Mouse (Mus musculus) embryonic fibroblast, embryonic 13.5 days (primary cell): ENCODE results near the gene Usp38.

Experiments
- CTCF ChIP-seq: IDR thresholded peaks from 2 replicates; pipeline ENCODE4 v1.5.1; 2011; ENCODE audit warnings: mild to moderate bottlenecking, control low read depth, low read length, moderate library complexity, borderline replicate concordance; ENCODE audit not compliant: insufficient read depth
- POLR2A ChIP-seq: IDR thresholded peaks from 2 replicates; pipeline ENCODE4 v1.6.1; 2011; ENCODE audit warnings: low read depth, mild to moderate bottlenecking, control low read depth, low read length, moderate library complexity

DNA sequence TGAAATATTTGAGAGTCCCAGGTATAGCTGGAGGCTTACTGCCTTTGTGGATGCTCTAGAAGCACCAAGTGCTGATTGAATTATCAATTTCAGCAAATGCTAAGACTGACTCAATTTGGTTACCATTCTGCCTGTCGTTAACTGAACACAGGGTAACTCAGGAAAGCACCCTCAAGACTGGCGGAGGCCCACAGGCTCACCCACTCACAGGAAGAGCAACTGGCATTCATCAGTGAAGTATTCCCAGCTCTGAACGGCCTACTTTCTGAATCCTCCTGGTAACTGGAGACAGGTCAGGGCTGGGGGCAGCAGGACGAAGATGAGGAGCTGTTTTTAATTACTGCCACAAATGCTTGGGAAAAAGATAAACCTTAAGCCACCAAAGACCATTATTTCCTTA lies 34.7 kb downstream of the Usp38 start:
- TF ChIP-seq CTCF, result no peak
- TF ChIP-seq POLR2A, result no peak
